Mouse (Mus musculus) hindbrain, embryonic 12.5 days (tissue): ENCODE data around the gene Plin1. TPM values are rescaled to one million over a fixed set of nuclear protein-coding genes. Genes with fewer than 3 reads are reported as not detected.

Experiments
- ATAC-seq: fragments of 200-750 bp; cut with Nextera tagmentation; 2 replicates; pipeline ENCODE4 v1.8.0; 2017; ENCODE audit warnings: moderate TSS enrichment; ENCODE audit not compliant: low FRiP score
- H3K27ac ChIP-seq: fragments of 300-500 bp; sonication (generic); 2 replicates; pipeline ENCODE4 v1.5.1; 2016; ENCODE audit warnings: mild to moderate bottlenecking
- H3K27me3 ChIP-seq: fragments of 300-500 bp; sonication (generic); 2 replicates; pipeline ENCODE4 v1.6.1; 2016; ENCODE audit warnings: mild to moderate bottlenecking
- H3K36me3 ChIP-seq: fragments of 300-500 bp; sonication (generic); 2 replicates; pipeline ENCODE4 v1.6.1; 2016; ENCODE audit warnings: mild to moderate bottlenecking
- H3K4me1 ChIP-seq: fragments of 300-500 bp; sonication (generic); 2 replicates; pipeline ENCODE4 v1.6.1; 2016
- H3K4me2 ChIP-seq: fragments of 300-500 bp; sonication (generic); replicated peaks from 2 replicates; pipeline ENCODE4 v1.6.1; 2016; ENCODE audit warnings: mild to moderate bottlenecking
- H3K4me3 ChIP-seq: fragments of 300-500 bp; sonication (generic); 2 replicates; pipeline ENCODE4 v1.5.1; 2016; ENCODE audit warnings: mild to moderate bottlenecking
- H3K9ac ChIP-seq: fragments of 300-500 bp; sonication (generic); 2 replicates; pipeline ENCODE4 v1.6.1; 2016; ENCODE audit warnings: mild to moderate bottlenecking, moderate library complexity
- H3K9me3 ChIP-seq: fragments of 300-500 bp; sonication (generic); replicated peaks from 2 replicates; pipeline ENCODE4 v1.6.1; 2016; ENCODE audit warnings: mild to moderate bottlenecking
- WGBS: fragments of 180-500 bp; shearing (Covaris S2); methylation state at CpG from one replicate; pipeline ENCODE4 v1.1.7; 2016; 5-methylcytosine and 5-hydroxymethylcytosine counted together
- polyA plus RNA-seq: library from polyadenylated mRNA; unstranded; fragments of >200 nt; fragmentation: Nextera tagmentation; extraction: Ambion mirVana; gene quantifications from 2 replicates; pipeline ENCODE4 v1.2.1, GENCODE M21; 2016

Gene Plin1
- polyA plus RNA-seq, 1 experiment from 2014 or later = not detected

GRCm38 (mm10) chr7:79679186-79679585, 53.5 kb downstream of the Plin1 start:
- H3K4me1 ChIP-seq = no peaks in the 10 kb centered on the region
- no peak overlapping the region for H3K4me2 ChIP-seq
- H3K27ac ChIP-seq = no peak overlapping the region
- H3K9me3 ChIP-seq = no peaks in the 10 kb centered on the region
- H3K9ac ChIP-seq = no peak overlapping the region
- ATAC-seq = no peak
- H3K36me3 ChIP-seq = peaks cover 63% of the 10 kb centered on the region
- no peak overlapping the region for H3K4me3 ChIP-seq
- H3K27me3 ChIP-seq = no peaks in the 10 kb centered on the region

GRCm38 (mm10) chr7:79670900-79671604, 61.7 kb downstream of the Plin1 start:
- no peaks in the 10 kb centered on the region for H3K4me1 ChIP-seq
- H3K9ac ChIP-seq = no peak overlapping the region
- no peak overlapping the region for H3K4me2 ChIP-seq
- ATAC-seq = no peak
- H3K9me3 ChIP-seq = no peaks in the 10 kb centered on the region
- H3K4me3 ChIP-seq = no peak overlapping the region
- peaks cover 46% of the 10 kb centered on the region for H3K36me3 ChIP-seq
- no peak overlapping the region for H3K27ac ChIP-seq
- H3K27me3 ChIP-seq = no peaks in the 10 kb centered on the region
- WGBS = 94% methylated on average over 4 of the region's 4 CpGs

Other genes with a start within 250 kb of the Plin1 start
- gene Rhcg, start 115.2 kb downstream of the Plin1 start, polyA plus RNA-seq = 1.4 and 2.3 TPM in 2 replicates
- gene Ticrr, start 72.7 kb downstream of the Plin1 start, polyA plus RNA-seq = 8.9 and 9.2 TPM in 2 replicates
- gene Kif7, start 17.2 kb downstream of the Plin1 start, polyA plus RNA-seq = 6.7 and 6.9 TPM in 2 replicates
- 6.8 and 9.5 TPM in 2 replicates for gene Pex11a, start 10.2 kb upstream of the Plin1 start, polyA plus RNA-seq
- 0.57 and 0.72 TPM in 2 replicates for gene Wdr93, start 10.3 kb upstream of the Plin1 start, polyA plus RNA-seq
- 0.17 TPM in 1 of 2 replicates, not detected in the other for gene Mesp1, start 60.9 kb upstream of the Plin1 start, polyA plus RNA-seq
- gene Mesp2, start 77.8 kb upstream of the Plin1 start, polyA plus RNA-seq = 0.42 and 0.56 TPM in 2 replicates
- gene Anpep, start 128.2 kb upstream of the Plin1 start, polyA plus RNA-seq = 3.5 and 4.6 TPM in 2 replicates
- 48.7 and 56.7 TPM in 2 replicates for gene Ap3s2, start 187.7 kb upstream of the Plin1 start, polyA plus RNA-seq
- 19.8 and 20.3 TPM in 2 replicates for gene Arpin, start 202.5 kb upstream of the Plin1 start, polyA plus RNA-seq